Mouse (Mus musculus) liver, postnatal 0 days (tissue): ENCODE results near the gene Ptpn5. TPM values are rescaled to one million over a fixed set of nuclear protein-coding genes. Genes with fewer than 3 reads are reported as not detected.

ENCODE experiments used
- ATAC-seq: fragments of 200-750 bp; cut with Nextera tagmentation; 2 replicates; pipeline ENCODE4 v1.8.0; 2017; ENCODE audit warnings: mild to moderate bottlenecking, moderate library complexity
- DNase-seq: peaks from one replicate; pipeline ENCODE4 v3.0.0-alpha.2; 2016
- H3K27ac ChIP-seq: fragments of 300-500 bp; sonication (generic); 2 replicates; pipeline ENCODE4 v1.5.1; 2014; ENCODE audit warnings: antibody characterized with exemption, moderate library complexity, mild to moderate bottlenecking, low read depth
- H3K27me3 ChIP-seq: fragments of 300-500 bp; sonication (generic); 2 replicates; pipeline ENCODE4 v1.6.1; 2014; ENCODE audit warnings: low read length, control low read depth, mixed read lengths; ENCODE audit not compliant: insufficient read depth
- H3K36me3 ChIP-seq: fragments of 300-500 bp; sonication (generic); replicated peaks from 2 replicates; pipeline ENCODE4 v1.6.1; 2014; ENCODE audit warnings: mild to moderate bottlenecking, control low read depth, low read length, moderate library complexity, mixed read lengths; ENCODE audit not compliant: insufficient read depth
- H3K4me1 ChIP-seq: fragments of 300-500 bp; sonication (generic); 2 replicates; pipeline ENCODE4 v1.6.1; 2014; ENCODE audit warnings: antibody characterized with exemption, mild to moderate bottlenecking, control low read depth; ENCODE audit not compliant: insufficient read depth
- H3K4me2 ChIP-seq: fragments of 300-500 bp; sonication (generic); 2 replicates; pipeline ENCODE4 v1.6.1; 2014; ENCODE audit warnings: low read depth, mild to moderate bottlenecking, low read length, moderate library complexity, mixed read lengths
- H3K4me3 ChIP-seq: fragments of 300-500 bp; sonication (generic); 2 replicates; pipeline ENCODE4 v1.5.1; 2014; ENCODE audit warnings: low read depth, low read length
- H3K9ac ChIP-seq: fragments of 300-500 bp; sonication (generic); replicated peaks from 2 replicates; pipeline ENCODE4 v1.6.1; 2014; ENCODE audit warnings: mild to moderate bottlenecking, moderate library complexity
- H3K9me3 ChIP-seq: fragments of 300-500 bp; sonication (generic); 2 replicates; pipeline ENCODE4 v1.6.1; 2016; ENCODE audit warnings: mild to moderate bottlenecking, control low read depth, low read length, mixed read lengths
- CTCF ChIP-seq: sonication (generic); IDR thresholded peaks from 2 replicates; pipeline ENCODE4 v1.5.1; 2016; ENCODE audit warnings: antibody characterized with exemption, low read depth
- EP300 ChIP-seq: IDR thresholded peaks from 2 replicates; pipeline ENCODE4 v1.6.1; 2016; ENCODE audit warnings: antibody characterized with exemption, low read depth, mild to moderate bottlenecking
- WGBS: fragments of 180-500 bp; shearing (Covaris S2); extraction: QIAGEN DNeasy Blood & Tissue Kit; methylation state at CpG from one replicate; pipeline ENCODE4 v1.1.7; 2014; ENCODE audit not compliant: insufficient replicate concordance; 5-methylcytosine and 5-hydroxymethylcytosine counted together
- polyA plus RNA-seq: library from polyadenylated mRNA; unstranded; fragments of >200 nt; fragmentation: Nextera tagmentation; extraction: Ambion mirVana; gene quantifications from 2 replicates; pipeline ENCODE4 v1.2.1, GENCODE M21; 2015

The Ptpn5 gene
- polyA plus RNA-seq, 1 experiment from 2014 or later = not detected

DNA sequence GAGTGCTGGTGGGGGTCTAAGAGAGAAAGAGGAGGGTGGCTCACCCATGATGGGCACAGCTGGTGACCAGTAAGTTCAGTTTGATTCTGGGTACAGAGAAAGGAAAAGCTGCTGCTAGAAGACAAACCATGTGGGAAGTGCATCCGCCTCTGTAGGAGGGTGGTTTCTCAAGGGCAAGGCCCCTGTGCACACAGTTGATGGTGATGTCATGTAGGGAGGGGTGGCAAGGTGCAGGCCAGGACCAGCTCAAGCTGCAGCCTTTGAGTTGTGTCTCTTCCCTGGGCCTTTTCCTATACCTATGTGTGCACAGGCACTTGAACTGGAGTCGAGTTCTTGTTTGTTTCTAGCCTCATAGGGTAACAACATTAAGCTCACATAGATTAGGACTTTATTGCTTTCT, 38.5 kb downstream of the Ptpn5 start:
- 43% methylated on average over 2 of the region's 2 CpGs for WGBS

DNA sequence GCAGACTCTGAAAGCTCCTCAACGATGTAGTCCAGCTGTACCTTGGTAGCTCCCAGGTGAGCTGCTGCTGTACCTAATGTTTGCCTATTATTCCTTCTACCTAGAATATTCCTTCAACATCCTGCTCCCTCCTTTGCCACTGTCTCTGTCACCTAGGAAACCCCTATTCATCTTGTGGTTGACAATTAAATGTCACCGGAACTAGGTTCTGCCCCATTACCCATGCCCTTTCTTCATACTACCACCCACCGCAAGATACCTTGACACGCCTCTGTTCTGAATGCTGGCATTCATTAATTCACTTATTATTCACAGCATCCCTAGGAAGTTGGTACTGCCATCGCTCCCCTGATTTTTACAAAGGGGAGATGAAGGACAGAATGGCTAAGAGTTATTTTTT, 39.5 kb downstream of the Ptpn5 start:
- Histone ChIP-seq H3K4me2 (no peak overlapping the region), H3K4me3 (no peak overlapping the region), H3K9ac (no peak overlapping the region), H3K36me3 (no peaks in the 10 kb centered on the region), H3K27ac (no peak overlapping the region), H3K27me3 (no peaks in the 10 kb centered on the region), H3K4me1 (no peaks in the 10 kb centered on the region), H3K9me3 (no peaks in the 10 kb centered on the region)
- WGBS = 74% methylated on average over 5 of the region's 5 CpGs
- ATAC-seq (no peak), DNase-seq (no peak)
- no peak for TF ChIP-seq EP300
- TF ChIP-seq CTCF = no peak

More for the DNA sequence above, 38.5 kb downstream of the Ptpn5 start:
- ATAC-seq (no peak), DNase-seq (no peak)
- no peak overlapping the region for H3K4me3 ChIP-seq
- no peak overlapping the region for H3K9ac ChIP-seq
- no peak overlapping the region for H3K4me2 ChIP-seq
- no peaks in the 10 kb centered on the region for H3K27me3 ChIP-seq
- no peaks in the 10 kb centered on the region for H3K9me3 ChIP-seq
- no peaks in the 10 kb centered on the region for H3K4me1 ChIP-seq
- H3K36me3 ChIP-seq = no peaks in the 10 kb centered on the region
- TF ChIP-seq EP300 (no peak), CTCF (no peak)
- H3K27ac ChIP-seq = no peak overlapping the region

DNA sequence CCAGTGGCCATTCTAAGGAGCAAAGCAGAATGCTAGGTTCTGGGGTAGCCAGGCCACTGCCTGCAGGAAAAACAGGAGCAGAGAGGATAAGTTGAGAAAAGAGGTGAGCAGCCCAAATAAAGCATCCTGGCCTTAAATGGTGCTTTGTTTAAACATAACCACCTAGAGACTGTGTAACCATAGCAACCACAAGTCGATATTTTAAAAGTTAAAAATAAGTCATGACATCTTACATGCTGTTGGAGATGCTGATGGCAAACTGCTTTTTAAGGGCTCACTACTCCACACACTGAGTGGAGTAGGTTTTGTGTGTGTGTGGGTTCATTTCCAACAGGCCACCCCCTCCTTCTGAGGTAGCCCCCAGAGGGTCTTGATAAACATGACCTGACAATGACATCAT, 48.4 kb downstream of the Ptpn5 start:
- no peak for DNase-seq
- TF ChIP-seq EP300 = no peak
- TF ChIP-seq CTCF = no peak
- Histone ChIP-seq H3K36me3 (no peaks in the 10 kb centered on the region), H3K4me2 (no peak overlapping the region), H3K4me1 (no peaks in the 10 kb centered on the region), H3K9ac (no peak overlapping the region), H3K4me3 (no peak overlapping the region), H3K27me3 (no peaks in the 10 kb centered on the region), H3K9me3 (no peaks in the 10 kb centered on the region), H3K27ac (no peak overlapping the region)
- no peak for ATAC-seq
- 54% methylated on average over 1 of the region's 1 CpGs for WGBS

DNA sequence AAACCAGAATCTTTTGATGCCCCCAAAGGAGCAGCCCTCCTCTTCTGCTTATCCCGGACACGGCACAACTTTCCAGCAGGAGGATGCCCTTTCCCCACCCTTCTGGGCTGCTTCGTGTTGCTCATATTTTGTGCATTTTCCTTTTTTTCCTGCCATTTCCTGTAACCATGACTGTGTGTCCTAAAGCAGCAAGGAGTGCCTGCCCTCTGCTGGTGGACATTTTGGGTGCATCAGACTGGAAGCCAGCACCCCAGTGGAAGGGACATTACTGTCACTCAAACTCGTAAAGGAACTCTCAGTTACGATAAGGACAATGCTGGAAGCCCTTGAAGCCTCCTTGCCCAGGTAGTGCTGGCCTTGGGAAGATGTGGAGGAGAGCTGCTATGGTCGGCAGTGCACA, 52.2 kb downstream of the Ptpn5 start:
- H3K4me3 ChIP-seq = no peak overlapping the region
- ATAC-seq (peak; percentile 50; the same call in 1 of the 2 replicates), DNase-seq (peak; percentile 79)
- no peaks in the 10 kb centered on the region for H3K9me3 ChIP-seq
- H3K27ac ChIP-seq = no peak overlapping the region
- no peak for TF ChIP-seq EP300
- TF ChIP-seq CTCF = peak; percentile 97
- H3K4me2 ChIP-seq = no peak overlapping the region
- 26% methylated on average over 6 of the region's 6 CpGs for WGBS
- H3K9ac ChIP-seq = no peak overlapping the region
- H3K4me1 ChIP-seq = no peaks in the 10 kb centered on the region
- no peaks in the 10 kb centered on the region for H3K36me3 ChIP-seq
- H3K27me3 ChIP-seq = no peaks in the 10 kb centered on the region

DNA sequence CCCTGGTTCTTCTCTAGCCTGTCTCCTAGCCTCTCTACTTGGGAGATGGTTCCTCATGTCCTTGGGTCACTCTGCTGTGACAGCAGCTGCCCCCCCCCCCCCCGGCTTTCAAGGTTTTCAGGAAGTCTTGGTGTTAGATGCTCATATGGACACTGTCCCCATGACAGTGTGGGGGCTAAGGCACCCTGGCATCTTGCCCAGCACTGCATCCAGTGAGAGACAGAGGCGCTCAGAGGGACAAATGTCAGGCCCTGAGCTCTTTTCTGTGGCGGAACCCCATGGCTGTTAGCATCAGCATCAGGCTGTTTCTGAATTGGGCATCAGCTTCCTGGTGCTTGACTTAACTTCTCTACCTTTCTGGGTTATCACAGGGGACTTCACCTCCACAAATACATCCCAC, 52.6 kb downstream of the Ptpn5 start:
- Histone ChIP-seq H3K27me3 (no peaks in the 10 kb centered on the region), H3K4me3 (no peak overlapping the region), H3K9ac (no peak overlapping the region), H3K36me3 (no peaks in the 10 kb centered on the region), H3K4me1 (no peaks in the 10 kb centered on the region), H3K9me3 (no peaks in the 10 kb centered on the region), H3K4me2 (no peak overlapping the region), H3K27ac (no peak overlapping the region)
- DNase-seq = peak; percentile 25
- 50% methylated on average over 3 of the region's 3 CpGs for whole genome bisulfite sequencing
- TF ChIP-seq EP300 = no peak
- no peak for TF ChIP-seq CTCF
- ATAC-seq = 0 out of 2 replicates have a peak, but pooled peaks have one; percentile 27

DNA sequence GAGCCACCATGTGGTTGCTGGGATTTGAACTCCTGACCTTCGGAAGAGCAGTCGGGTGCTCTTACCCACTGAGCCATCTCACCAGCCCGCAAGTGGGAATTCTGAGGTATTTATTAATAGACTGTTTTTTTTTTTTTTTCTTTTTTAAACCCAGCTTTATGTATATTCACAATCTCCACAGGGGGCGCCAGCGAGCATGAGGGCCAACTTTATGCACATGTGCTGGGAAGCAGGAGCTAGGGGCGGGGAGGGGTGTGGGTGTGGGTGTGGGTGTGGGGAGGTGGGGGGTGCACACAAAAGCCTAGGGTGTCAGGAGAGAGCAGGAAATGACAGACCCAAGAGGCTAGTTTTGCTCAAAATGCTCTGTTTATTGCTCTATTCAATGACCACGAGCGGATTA, 56.0 kb downstream of the Ptpn5 start:
- no peak for ATAC-seq
- Histone ChIP-seq H3K9ac (no peak overlapping the region), H3K27me3 (no peaks in the 10 kb centered on the region), H3K36me3 (no peaks in the 10 kb centered on the region), H3K4me3 (no peak overlapping the region), H3K9me3 (no peaks in the 10 kb centered on the region), H3K4me1 (peaks cover 10% of the 10 kb centered on the region), H3K27ac (no peak overlapping the region), H3K4me2 (no peak overlapping the region)
- peak; percentile 71 for DNase-seq
- no peak for TF ChIP-seq EP300
- TF ChIP-seq CTCF = peak; percentile 58
- 61% methylated on average over 8 of the region's 8 CpGs for WGBS

DNA sequence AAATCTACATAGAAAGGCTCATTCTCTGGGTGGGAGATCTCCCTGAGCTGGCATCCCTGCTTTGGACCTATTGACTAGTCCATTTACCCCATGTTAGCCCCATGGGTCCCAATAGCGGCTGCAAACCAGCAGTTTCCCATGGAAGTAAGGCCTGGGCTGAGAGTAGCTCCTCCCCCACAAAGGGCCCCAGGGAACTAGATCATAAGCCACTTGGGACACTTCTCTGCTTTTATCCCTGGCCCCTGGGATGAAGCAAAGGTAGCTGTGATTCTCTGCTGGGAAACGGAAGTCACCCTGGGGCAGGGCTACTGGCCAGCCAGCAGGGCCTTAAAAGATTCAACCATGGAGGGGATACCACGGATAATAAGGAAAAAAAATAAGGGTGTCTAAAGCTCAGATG, 56.8 kb downstream of the Ptpn5 start:
- 88% methylated on average over 3 of the region's 3 CpGs for WGBS
- Histone ChIP-seq H3K36me3 (no peaks in the 10 kb centered on the region), H3K4me1 (peaks cover 10% of the 10 kb centered on the region)

More for the DNA sequence above, 56.8 kb downstream of the Ptpn5 start:
- Histone ChIP-seq H3K27me3 (no peaks in the 10 kb centered on the region), H3K9ac (no peak overlapping the region), H3K9me3 (no peaks in the 10 kb centered on the region), H3K4me2 (no peak overlapping the region), H3K27ac (no peak overlapping the region), H3K4me3 (no peak overlapping the region)
- ATAC-seq (no peak), DNase-seq (no peak)
- TF ChIP-seq EP300 = no peak
- no peak for TF ChIP-seq CTCF
